In genomic region chr2:5219206-5219605, GRCm38 (mm10) we compare ENCODE assay signal across 19 mouse cellular contexts.
A peak's percentile ranks its signal among the peaks of the same experiment; 100 is the strongest.
DNase-seq lines count a peak whose midpoint lies in the region; ATAC-seq and TF ChIP-seq lines count a peak whose summit lies in the region.
"Had no signal": no experiment of that assay in that cellular context is flagged by ENCODE, and none has a peak within 500 bp of the region (broad histone marks: within the 10 kb centered on the region; RNA-seq: fewer than 3 reads in every experiment).

No protein-coding gene starts in this region.

- no peak for TF ChIP-seq POLR2A in lung, adult 2 months (IDR thresholded peaks at IDR 0.05; ENCODE audit: borderline replicate concordance, extremely low read depth, low read depth, low read length)

- no peak overlapping the region for H3K4me3 ChIP-seq in intestine, embryonic 14.5 days (ENCODE audit: low read depth, low read length)
- H3K4me3 ChIP-seq in intestine, embryonic 15.5 days (replicated peaks): no peak overlapping the region
- H3K4me3 ChIP-seq in lung, adult 2 months (replicated peaks; ENCODE audit: extremely low read depth, low read depth, low read length): no peak overlapping the region
- H3K4me3 ChIP-seq in kidney, embryonic 16.5 days (ENCODE audit: low read length): no peak overlapping the region
- no peak overlapping the region for H3K4me3 ChIP-seq in heart, embryonic 11.5 days (ENCODE audit: low read depth, low read length)
- H3K4me3 ChIP-seq: embryonic facial prominence, embryonic 12.5 days; forebrain, embryonic 13.5 days; gastrocnemius, adult 2 months; heart, adult 2 months; lung, embryonic 15.5 days; midbrain, embryonic 13.5 days had no signal

- H3K4me2 ChIP-seq in intestine, embryonic 14.5 days (ENCODE audit: low read length): no peak overlapping the region
- no peak overlapping the region for H3K4me2 ChIP-seq in intestine, embryonic 15.5 days (replicated peaks)
- no peak overlapping the region for H3K4me2 ChIP-seq in kidney, embryonic 16.5 days (replicated peaks; ENCODE audit: low read depth, low read length)
- no peak overlapping the region for H3K4me2 ChIP-seq in heart, embryonic 11.5 days
- H3K4me2 ChIP-seq: embryonic facial prominence, embryonic 12.5 days; forebrain, embryonic 13.5 days; lung, embryonic 15.5 days; midbrain, embryonic 13.5 days had no signal

- no peak overlapping the region for H3K27ac ChIP-seq in intestine, embryonic 14.5 days (ENCODE audit: low read depth)
- H3K27ac ChIP-seq in intestine, embryonic 15.5 days: no peak overlapping the region
- no peak overlapping the region for H3K27ac ChIP-seq in kidney, embryonic 16.5 days (ENCODE audit: low read length)
- no peak overlapping the region for H3K27ac ChIP-seq in heart, embryonic 11.5 days (ENCODE audit: low read depth, low read length)
- H3K27ac ChIP-seq: embryonic facial prominence, embryonic 12.5 days; forebrain, embryonic 13.5 days; gastrocnemius, adult 2 months; heart, adult 2 months; lung, embryonic 15.5 days; midbrain, embryonic 13.5 days had no signal

- TF ChIP-seq CTCF in lung, adult 2 months (IDR thresholded peaks at IDR 0.05; ENCODE audit: insufficient read depth, low read length): no peak

- ATAC-seq in intestine, embryonic 14.5 days (replicated peaks; ENCODE audit: low FRiP score, low TSS enrichment, low read depth): no peak
- no peak for ATAC-seq in intestine, embryonic 15.5 days
- 0 out of 2 replicates have a peak, but pooled peaks have one; percentile 51 for ATAC-seq in kidney, embryonic 16.5 days (ENCODE audit: low FRiP score, low TSS enrichment)
- no peak for ATAC-seq in heart, embryonic 11.5 days (replicated peaks; ENCODE audit: insufficient number of reproducible peaks, low FRiP score, low TSS enrichment)
- ATAC-seq: forebrain, embryonic 13.5 days; hindbrain, embryonic 16.5 days; midbrain, embryonic 13.5 days had no signal

- DNase-seq in intestine, embryonic 14.5 days (ENCODE audit: low spot score): peak; percentile 21
- peak; percentile 25 for DNase-seq in lung, postnatal 10 days
- DNase-seq in lung, adult 2 months: no peak
- peak; percentile 14 for DNase-seq in testis, postnatal 14 days (ENCODE audit: low spot score)
- no peak for DNase-seq in frontal cortex, postnatal 14 days (ENCODE audit: low spot score in 2 of 2)
- DNase-seq: cerebellum, postnatal 14 days; gastrocnemius, adult 2 months; heart, adult 2 months; heart, postnatal 14 days; layer of hippocampus, adult 9-11 months; right cerebral cortex, postnatal 25 days had no signal

- H3K9ac ChIP-seq in intestine, embryonic 14.5 days (ENCODE audit: low read length): no peak overlapping the region
- no peak overlapping the region for H3K9ac ChIP-seq in intestine, embryonic 15.5 days
- H3K9ac ChIP-seq in kidney, embryonic 16.5 days (replicated peaks; ENCODE audit: low read length): no peak overlapping the region
- no peak overlapping the region for H3K9ac ChIP-seq in heart, embryonic 11.5 days (ENCODE audit: low read depth, low read length)
- H3K9ac ChIP-seq: embryonic facial prominence, embryonic 12.5 days; forebrain, embryonic 13.5 days; lung, embryonic 15.5 days; midbrain, embryonic 13.5 days had no signal

- H3K9me3 ChIP-seq in intestine, embryonic 14.5 days (ENCODE audit: control insufficient read depth, low read length): no peaks in the 10 kb centered on the region
- H3K9me3 ChIP-seq in intestine, embryonic 15.5 days: no peaks in the 10 kb centered on the region
- H3K9me3 ChIP-seq in kidney, embryonic 16.5 days (ENCODE audit: low read length): peaks cover 3% of the 10 kb centered on the region
- H3K9me3 ChIP-seq in heart, embryonic 11.5 days (replicated peaks; ENCODE audit: control insufficient read depth, low read length): no peaks in the 10 kb centered on the region
- H3K9me3 ChIP-seq: embryonic facial prominence, embryonic 12.5 days; forebrain, embryonic 13.5 days; lung, embryonic 15.5 days; midbrain, embryonic 13.5 days had no signal

- H3K36me3 ChIP-seq in intestine, embryonic 14.5 days (ENCODE audit: control insufficient read depth, insufficient read depth, low read length): no peaks in the 10 kb centered on the region
- H3K36me3 ChIP-seq in intestine, embryonic 15.5 days: no peaks in the 10 kb centered on the region
- H3K36me3 ChIP-seq in kidney, embryonic 16.5 days (ENCODE audit: insufficient read depth, low read length): no peaks in the 10 kb centered on the region
- no peaks in the 10 kb centered on the region for H3K36me3 ChIP-seq in heart, embryonic 11.5 days (ENCODE audit: control insufficient read depth, insufficient read depth, low read length)
- H3K36me3 ChIP-seq: embryonic facial prominence, embryonic 12.5 days; lung, embryonic 15.5 days; midbrain, embryonic 13.5 days had no signal

- no peaks in the 10 kb centered on the region for H3K4me1 ChIP-seq in intestine, embryonic 14.5 days (replicated peaks; ENCODE audit: control insufficient read depth, insufficient read depth, low read length)
- no peaks in the 10 kb centered on the region for H3K4me1 ChIP-seq in intestine, embryonic 15.5 days (replicated peaks)
- H3K4me1 ChIP-seq in lung, adult 2 months (ENCODE audit: control insufficient read depth, insufficient read depth, low read length): no peaks in the 10 kb centered on the region
- no peaks in the 10 kb centered on the region for H3K4me1 ChIP-seq in kidney, embryonic 16.5 days (ENCODE audit: insufficient read depth, low read length)
- no peaks in the 10 kb centered on the region for H3K4me1 ChIP-seq in heart, embryonic 11.5 days (ENCODE audit: control insufficient read depth, insufficient read depth, low read length)
- H3K4me1 ChIP-seq: embryonic facial prominence, embryonic 12.5 days; forebrain, embryonic 13.5 days; lung, embryonic 15.5 days; midbrain, embryonic 13.5 days had no signal

- 90% methylated on average over 1 of the region's 1 CpGs for WGBS in intestine, embryonic 14.5 days
- 86% methylated on average over 1 of the region's 1 CpGs for WGBS in intestine, embryonic 15.5 days
- 52% methylated on average over 1 of the region's 1 CpGs for WGBS in lung, adult 2 months
- WGBS in kidney, embryonic 16.5 days: 74% methylated on average over 1 of the region's 1 CpGs
- 95% methylated on average over 1 of the region's 1 CpGs for WGBS in heart, embryonic 11.5 days (ENCODE audit: insufficient replicate concordance)

- no peaks in the 10 kb centered on the region for H3K27me3 ChIP-seq in intestine, embryonic 14.5 days (replicated peaks; ENCODE audit: control insufficient read depth, insufficient read depth, low read length)
- H3K27me3 ChIP-seq in intestine, embryonic 15.5 days (replicated peaks): no peaks in the 10 kb centered on the region
- H3K27me3 ChIP-seq in kidney, embryonic 16.5 days (ENCODE audit: insufficient read depth, low read length): no peaks in the 10 kb centered on the region
- H3K27me3 ChIP-seq in heart, embryonic 11.5 days (ENCODE audit: control insufficient read depth, insufficient read depth, low read length): no peaks in the 10 kb centered on the region
- H3K27me3 ChIP-seq: embryonic facial prominence, embryonic 12.5 days; forebrain, embryonic 13.5 days; lung, embryonic 15.5 days; midbrain, embryonic 13.5 days had no signal

Comparison
In these comparisons a context has a peak if more than half of its experiments do, and no peak if none do; other contexts are left out.
1. DNase-seq: peak in intestine, embryonic 14.5 days (single experiment), lung, postnatal 10 days (single experiment) and testis, postnatal 14 days (single experiment); none in lung, adult 2 months (single experiment) and frontal cortex, postnatal 14 days (0 of 2).